In the genomic region with DNA sequence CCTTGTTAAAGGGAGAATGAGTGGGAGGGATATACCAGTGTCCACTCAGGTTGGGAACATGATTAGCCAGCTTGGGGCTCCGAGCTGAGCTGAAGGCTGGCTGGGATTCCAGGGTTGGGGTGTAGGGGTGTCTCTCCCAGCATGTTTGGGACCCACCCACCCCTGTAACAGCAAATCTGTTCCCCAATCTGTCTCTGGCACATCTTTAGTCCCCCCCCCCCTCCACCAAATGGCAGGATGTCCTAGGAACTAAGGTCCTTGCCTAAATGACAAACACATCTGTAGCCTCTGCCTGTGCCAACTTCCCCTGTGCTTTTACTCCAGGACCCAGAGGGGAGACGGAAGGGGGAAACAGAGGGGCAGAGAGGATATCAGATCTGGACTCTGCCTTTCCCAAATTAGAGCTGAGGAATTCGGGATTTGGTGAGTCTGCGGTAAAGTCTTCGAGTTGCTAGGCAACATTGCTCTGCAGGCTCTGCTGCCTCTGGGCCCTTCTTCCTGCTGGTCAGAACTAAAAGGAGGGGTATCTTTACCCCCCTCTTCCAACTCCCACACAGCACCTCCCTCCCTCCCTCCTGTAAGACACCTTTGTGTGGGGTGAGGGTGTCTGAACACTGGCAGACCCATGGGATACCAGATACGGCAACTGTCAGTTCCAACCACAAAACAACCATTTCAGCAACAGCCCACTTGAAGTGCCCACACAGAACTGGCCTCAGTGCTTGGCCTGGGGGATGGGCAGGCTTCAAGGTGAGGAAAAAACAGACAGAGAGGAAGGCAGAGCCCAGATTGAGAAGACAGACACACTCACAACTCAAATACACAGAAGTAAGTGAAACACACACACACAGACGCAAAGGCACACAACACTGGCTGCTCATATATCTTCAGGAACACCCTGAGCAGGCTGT, we compare ENCODE assay signal across 9 mouse cellular contexts. TPM values are rescaled to one million over a fixed set of nuclear protein-coding genes. Genes with fewer than 3 reads are reported as not detected.
A peak's percentile ranks its signal among the peaks of the same experiment; 100 is the strongest.
DNase-seq lines count a peak whose midpoint lies in the region; ATAC-seq and TF ChIP-seq lines count a peak whose summit lies in the region.
"Had no signal": no experiment of that assay in that cellular context is flagged by ENCODE, and none has a peak within 500 bp of the region (broad histone marks: within the 10 kb centered on the region; RNA-seq: fewer than 3 reads in every experiment).

A gene (plus strand): TSS at position 861 of the 911 bp plus-strand sequence.

- H3K4me2 ChIP-seq in forebrain, embryonic 14.5 days (ENCODE audit: low read length): no peak within 1 kb of the TSS
- H3K4me2 ChIP-seq in forebrain, embryonic 13.5 days: no peak within 1 kb of the TSS
- no peak within 1 kb of the TSS for H3K4me2 ChIP-seq in midbrain, embryonic 14.5 days (ENCODE audit: low read length)
- no peak within 1 kb of the TSS for H3K4me2 ChIP-seq in midbrain, embryonic 13.5 days (replicated peaks)
- H3K4me2 ChIP-seq in hindbrain, postnatal 0 days (ENCODE audit: low read depth, low read length): no peak within 1 kb of the TSS
- no peak within 1 kb of the TSS for H3K4me2 ChIP-seq in neural tube, embryonic 14.5 days (ENCODE audit: low read depth, low read length)

- H3K4me1 ChIP-seq in forebrain, embryonic 14.5 days (ENCODE audit: control insufficient read depth, insufficient read depth, low read length): peaks cover 16% of the 10 kb centered on the region
- H3K4me1 ChIP-seq in forebrain, embryonic 13.5 days: peaks cover 17% of the 10 kb centered on the region
- H3K4me1 ChIP-seq in midbrain, embryonic 14.5 days (ENCODE audit: control insufficient read depth, insufficient read depth, low read length): peaks cover 8% of the 10 kb centered on the region; the same call in 1 of the 2 replicates
- peaks cover 20% of the 10 kb centered on the region for H3K4me1 ChIP-seq in midbrain, embryonic 13.5 days (replicated peaks)
- H3K4me1 ChIP-seq in hindbrain, postnatal 0 days (ENCODE audit: insufficient read depth, low read length): peaks cover 5% of the 10 kb centered on the region; the same call in 1 of the 2 replicates
- H3K4me1 ChIP-seq in neural tube, embryonic 14.5 days (ENCODE audit: control insufficient read depth, insufficient read depth, low read length): peaks cover 9% of the 10 kb centered on the region

- H3K27ac ChIP-seq in forebrain, embryonic 14.5 days (ENCODE audit: low read depth, low read length): no peak within 1 kb of the TSS
- no peak within 1 kb of the TSS for H3K27ac ChIP-seq in forebrain, embryonic 13.5 days
- H3K27ac ChIP-seq in midbrain, embryonic 14.5 days (replicated peaks; ENCODE audit: low read depth, low read length): no peak within 1 kb of the TSS
- no peak within 1 kb of the TSS for H3K27ac ChIP-seq in midbrain, embryonic 13.5 days
- H3K27ac ChIP-seq in hindbrain, postnatal 0 days: no peak within 1 kb of the TSS
- no peak within 1 kb of the TSS for H3K27ac ChIP-seq in neural tube, embryonic 14.5 days (ENCODE audit: low read depth, low read length)
- H3K27ac ChIP-seq in gastrocnemius, adult 2 months: no peak within 1 kb of the TSS
- H3K27ac ChIP-seq: liver, embryonic 14.5 days had no signal

- no peak for ATAC-seq in forebrain, embryonic 14.5 days
- ATAC-seq in forebrain, embryonic 13.5 days: no peak; the same call in 1 of the 2 replicates
- no peak for ATAC-seq in midbrain, embryonic 14.5 days (ENCODE audit: low FRiP score, low TSS enrichment)
- ATAC-seq in midbrain, embryonic 13.5 days: no peak
- peak; percentile 44; the same call in 1 of the 2 replicates for ATAC-seq in hindbrain, postnatal 0 days
- ATAC-seq in neural tube, embryonic 14.5 days (ENCODE audit: low read depth): no peak
- no peak for ATAC-seq in erythroid progenitor cell, adult 5-6 weeks (replicated peaks; ENCODE audit: low FRiP score, poor library complexity, severe bottlenecking)

- no peak within 1 kb of the TSS for H3K4me3 ChIP-seq in forebrain, embryonic 14.5 days (ENCODE audit: low read depth, low read length)
- no peak within 1 kb of the TSS for H3K4me3 ChIP-seq in forebrain, embryonic 13.5 days
- no peak within 1 kb of the TSS for H3K4me3 ChIP-seq in midbrain, embryonic 14.5 days (replicated peaks; ENCODE audit: low read depth, low read length)
- H3K4me3 ChIP-seq in midbrain, embryonic 13.5 days (replicated peaks): no peak within 1 kb of the TSS
- no peak within 1 kb of the TSS for H3K4me3 ChIP-seq in hindbrain, postnatal 0 days (ENCODE audit: low read length)
- H3K4me3 ChIP-seq in neural tube, embryonic 14.5 days (ENCODE audit: low read depth, low read length): no peak within 1 kb of the TSS
- no peak within 1 kb of the TSS for H3K4me3 ChIP-seq in gastrocnemius, adult 2 months

- no peaks in the 10 kb centered on the region for H3K9me3 ChIP-seq in forebrain, embryonic 14.5 days (replicated peaks; ENCODE audit: control insufficient read depth, low read length)
- H3K9me3 ChIP-seq in forebrain, embryonic 13.5 days (replicated peaks): no peaks in the 10 kb centered on the region
- no peaks in the 10 kb centered on the region for H3K9me3 ChIP-seq in midbrain, embryonic 14.5 days (ENCODE audit: control insufficient read depth, low read length)
- no peaks in the 10 kb centered on the region for H3K9me3 ChIP-seq in midbrain, embryonic 13.5 days
- no peaks in the 10 kb centered on the region for H3K9me3 ChIP-seq in hindbrain, postnatal 0 days (ENCODE audit: low read length)
- H3K9me3 ChIP-seq in neural tube, embryonic 14.5 days (ENCODE audit: control insufficient read depth, low read length): no peaks in the 10 kb centered on the region

- intact Hi-C loops in gastrocnemius, adult 2 months (cut with DNase I): loop anchor here (5.0 kb wide), 1 partner anchor 57 kb away; a partner anchor contains a TSS

- no peak for DNase-seq in forebrain, embryonic 14.5 days (ENCODE audit: low spot score)
- no peak for DNase-seq in midbrain, embryonic 14.5 days
- DNase-seq in hindbrain, postnatal 0 days (ENCODE audit: low spot score): peak; percentile 48
- no peak for DNase-seq in gastrocnemius, adult 2 months

- H3K9ac ChIP-seq in forebrain, embryonic 14.5 days (ENCODE audit: low read length): 0 out of 2 replicates have a peak within 1 kb of the TSS, but pooled peaks have one; percentile 17
- H3K9ac ChIP-seq in forebrain, embryonic 13.5 days: no peak within 1 kb of the TSS
- no peak within 1 kb of the TSS for H3K9ac ChIP-seq in midbrain, embryonic 14.5 days (replicated peaks; ENCODE audit: low read length)
- no peak within 1 kb of the TSS for H3K9ac ChIP-seq in midbrain, embryonic 13.5 days (replicated peaks)
- H3K9ac ChIP-seq in hindbrain, postnatal 0 days (replicated peaks; ENCODE audit: low read length): no peak within 1 kb of the TSS
- H3K9ac ChIP-seq in neural tube, embryonic 14.5 days (replicated peaks; ENCODE audit: low read depth, low read length): no peak within 1 kb of the TSS
- H3K9ac ChIP-seq: liver, embryonic 14.5 days had no signal

- 22% methylated on average over 7 of the region's 7 CpGs for WGBS in forebrain, embryonic 14.5 days
- 27% methylated on average over 7 of the region's 7 CpGs for WGBS in forebrain, embryonic 13.5 days
- WGBS in midbrain, embryonic 14.5 days: 25% methylated on average over 7 of the region's 7 CpGs
- 28% methylated on average over 7 of the region's 7 CpGs for WGBS in midbrain, embryonic 13.5 days
- WGBS in hindbrain, postnatal 0 days: 27% methylated on average over 7 of the region's 7 CpGs
- WGBS in neural tube, embryonic 14.5 days: 25% methylated on average over 7 of the region's 7 CpGs

- no peak for TF ChIP-seq CTCF in hindbrain, postnatal 0 days (IDR thresholded peaks at IDR 0.05; ENCODE audit: low read depth)
- TF ChIP-seq CTCF in gastrocnemius, adult 2 months (IDR thresholded peaks at IDR 0.05): no peak

- peaks cover 21% of the 10 kb centered on the region for H3K27me3 ChIP-seq in forebrain, embryonic 14.5 days (replicated peaks; ENCODE audit: control insufficient read depth, insufficient read depth, low read length)
- peaks cover 49% of the 10 kb centered on the region for H3K27me3 ChIP-seq in forebrain, embryonic 13.5 days
- H3K27me3 ChIP-seq in midbrain, embryonic 14.5 days (ENCODE audit: control insufficient read depth, insufficient read depth, low read length): peaks cover 31% of the 10 kb centered on the region
- peaks cover 57% of the 10 kb centered on the region for H3K27me3 ChIP-seq in midbrain, embryonic 13.5 days
- H3K27me3 ChIP-seq in hindbrain, postnatal 0 days (ENCODE audit: insufficient read depth, low read length): peaks cover 4% of the 10 kb centered on the region; the same call in 1 of the 2 replicates
- H3K27me3 ChIP-seq in neural tube, embryonic 14.5 days (ENCODE audit: control insufficient read depth, insufficient read depth, low read length): peaks cover 19% of the 10 kb centered on the region

- H3K36me3 ChIP-seq in forebrain, embryonic 14.5 days (ENCODE audit: control insufficient read depth, insufficient read depth, low read length): no peaks in the 10 kb centered on the region
- no peaks in the 10 kb centered on the region for H3K36me3 ChIP-seq in forebrain, embryonic 13.5 days (ENCODE audit: poor library complexity, severe bottlenecking)
- no peaks in the 10 kb centered on the region for H3K36me3 ChIP-seq in midbrain, embryonic 14.5 days (ENCODE audit: control insufficient read depth, insufficient read depth, low read length)
- H3K36me3 ChIP-seq in midbrain, embryonic 13.5 days: no peaks in the 10 kb centered on the region
- no peaks in the 10 kb centered on the region for H3K36me3 ChIP-seq in hindbrain, postnatal 0 days (ENCODE audit: insufficient read depth, low read length)
- no peaks in the 10 kb centered on the region for H3K36me3 ChIP-seq in neural tube, embryonic 14.5 days (ENCODE audit: control insufficient read depth, insufficient read depth, low read length)

RNA-seq across cellular contexts. Expression of the gene that starts here (rescaled TPM):
- polyA plus RNA-seq in forebrain, embryonic 14.5 days (2014; fragmentation: Nextera tagmentation; extraction: Ambion mirVana): 8.5 and 10.5 TPM in 2 replicates
- polyA plus RNA-seq in forebrain, embryonic 13.5 days (2015; fragmentation: Nextera tagmentation; extraction: Ambion mirVana): 7.0 and 8.3 TPM in 2 replicates
- 8.6 and 12.3 TPM in 2 replicates for polyA plus RNA-seq in midbrain, embryonic 14.5 days (2014; fragmentation: Nextera tagmentation; extraction: Ambion mirVana)
- polyA plus RNA-seq in midbrain, embryonic 13.5 days (2015; fragmentation: Nextera tagmentation; extraction: Ambion mirVana): 8.1 and 9.2 TPM in 2 replicates
- 9.7 and 18.7 TPM in 2 replicates for total RNA-seq in hindbrain, postnatal 0 days (2014; rRNA removed)
- 12.5 and 15.5 TPM in 2 replicates for polyA plus RNA-seq in hindbrain, postnatal 0 days (2015; fragmentation: Nextera tagmentation; extraction: Ambion mirVana)
- polyA plus RNA-seq in neural tube, embryonic 14.5 days (2014; fragmentation: Nextera tagmentation; extraction: Ambion mirVana): 12.1 and 12.4 TPM in 2 replicates
- total RNA-seq in gastrocnemius, adult 2 months (2021): 1 to 10 TPM; 4.1 to 4.6 TPM
- total RNA-seq in erythroid progenitor cell, adult 5-6 weeks (2015; ENCODE audit: low replicate concordance): 2.2 and 2.5 TPM in 2 replicates
- 3.6 and 5.9 TPM in 2 replicates for total RNA-seq in erythroid progenitor cell, adult 5-6 weeks (2017; ENCODE audit: low replicate concordance)
